Mouse (Mus musculus) forebrain, embryonic 12.5 days (tissue): ENCODE measurements around the gene Rsad2. TPM values are rescaled to one million over a fixed set of nuclear protein-coding genes. Genes with fewer than 3 reads are reported as not detected.

ENCODE experiments used
- ATAC-seq: fragments of 200-750 bp; cut with Nextera tagmentation; 2 replicates; pipeline ENCODE4 v1.8.0; 2017; ENCODE audit warnings: moderate TSS enrichment; ENCODE audit not compliant: low FRiP score
- H3K27ac ChIP-seq: fragments of 300-500 bp; sonication (generic); 2 replicates; pipeline ENCODE4 v1.5.1; 2016; ENCODE audit warnings: mild to moderate bottlenecking
- H3K27me3 ChIP-seq: fragments of 300-500 bp; sonication (generic); 2 replicates; pipeline ENCODE4 v1.6.1; 2016; ENCODE audit warnings: mild to moderate bottlenecking
- H3K36me3 ChIP-seq: fragments of 300-500 bp; sonication (generic); replicated peaks from 2 replicates; pipeline ENCODE4 v1.6.1; 2016; ENCODE audit warnings: mild to moderate bottlenecking
- H3K4me1 ChIP-seq: fragments of 300-500 bp; sonication (generic); 2 replicates; pipeline ENCODE4 v1.6.1; 2016
- H3K4me2 ChIP-seq: fragments of 300-500 bp; sonication (generic); 2 replicates; pipeline ENCODE4 v1.6.1; 2016; ENCODE audit warnings: mild to moderate bottlenecking, moderate library complexity
- H3K4me3 ChIP-seq: fragments of 300-500 bp; sonication (generic); replicated peaks from 2 replicates; pipeline ENCODE4 v1.5.1; 2016; ENCODE audit warnings: mild to moderate bottlenecking
- H3K9ac ChIP-seq: fragments of 300-500 bp; sonication (generic); 2 replicates; pipeline ENCODE4 v1.6.1; 2016; ENCODE audit warnings: mild to moderate bottlenecking
- H3K9me3 ChIP-seq: fragments of 300-500 bp; sonication (generic); 2 replicates; pipeline ENCODE4 v1.6.1; 2016
- WGBS: fragments of 180-500 bp; shearing (Covaris S2); methylation state at CpG from one replicate; pipeline ENCODE4 v1.1.7; 2016; 5-methylcytosine and 5-hydroxymethylcytosine counted together
- polyA plus RNA-seq: library from polyadenylated mRNA; unstranded; fragments of >200 nt; fragmentation: Nextera tagmentation; extraction: Ambion mirVana; gene quantifications from 2 replicates; pipeline ENCODE4 v1.2.1, GENCODE M21; 2016

Rsad2 gene
- polyA plus RNA-seq, 1 experiment from 2014 or later = 0.79 TPM

GRCm38 (mm10) chr12:26410443-26410842 is 45.8 kb downstream of the Rsad2 start:
- Histone ChIP-seq H3K4me3 (no peak overlapping the region), H3K36me3 (0 out of 2 replicates have a peak, but pooled peaks cover 14% of the 10 kb centered on the region), H3K27me3 (no peaks in the 10 kb centered on the region), H3K27ac (no peak overlapping the region), H3K4me2 (no peak overlapping the region), H3K9me3 (no peaks in the 10 kb centered on the region), H3K4me1 (peaks cover 44% of the 10 kb centered on the region), H3K9ac (no peak overlapping the region)
- 87% methylated on average over 3 of the region's 3 CpGs for WGBS
- no peak for ATAC-seq

- Histone ChIP-seq H3K27me3 (no peaks in the 10 kb centered on the region), H3K4me3 (no peak overlapping the region), H3K4me2 (no peak overlapping the region), H3K9ac (no peak overlapping the region), H3K36me3 (peaks cover 28% of the 10 kb centered on the region), H3K9me3 (no peaks in the 10 kb centered on the region), H3K27ac (no peak overlapping the region), H3K4me1 (peaks cover 46% of the 10 kb centered on the region)
- no peak for ATAC-seq
- 73% methylated on average over 9 of the region's 9 CpGs for WGBS
Measured at GRCm38 (mm10) chr12:26408707-26409106, 47.5 kb downstream of the Rsad2 start.

- peaks cover 24% of the 10 kb centered on the region for H3K4me1 ChIP-seq
- no peak for ATAC-seq
- WGBS = 93% methylated on average over 11 of the region's 11 CpGs
- no peak overlapping the region for H3K4me2 ChIP-seq
- no peak overlapping the region for H3K4me3 ChIP-seq
- no peak overlapping the region for H3K27ac ChIP-seq
- no peaks in the 10 kb centered on the region for H3K9me3 ChIP-seq
- peaks cover 39% of the 10 kb centered on the region for H3K36me3 ChIP-seq
- no peaks in the 10 kb centered on the region for H3K27me3 ChIP-seq
- no peak overlapping the region for H3K9ac ChIP-seq
Measured at GRCm38 (mm10) chr12:26404781-26405702, 51.2 kb downstream of the Rsad2 start.

GRCm38 (mm10) chr12:26403372-26404125 is 52.7 kb downstream of the Rsad2 start:
- H3K9ac ChIP-seq = no peak overlapping the region
- 87% methylated on average over 16 of the region's 16 CpGs for WGBS

GRCm38 (mm10) chr12:26401696-26402470 is 54.4 kb downstream of the Rsad2 start:
- WGBS = 86% methylated on average over 10 of the region's 10 CpGs
- Histone ChIP-seq H3K9ac (no peak overlapping the region), H3K4me3 (no peak overlapping the region), H3K9me3 (no peaks in the 10 kb centered on the region), H3K27ac (no peak overlapping the region), H3K4me1 (peaks cover 15% of the 10 kb centered on the region), H3K36me3 (peaks cover 25% of the 10 kb centered on the region), H3K27me3 (no peaks in the 10 kb centered on the region), H3K4me2 (no peak overlapping the region)
- ATAC-seq = no peak

More at GRCm38 (mm10) chr12:26403372-26404125, 52.7 kb downstream of the Rsad2 start:
- ATAC-seq = no peak
- Histone ChIP-seq H3K27ac (no peak overlapping the region), H3K9me3 (no peaks in the 10 kb centered on the region), H3K27me3 (no peaks in the 10 kb centered on the region), H3K4me3 (no peak overlapping the region), H3K4me2 (no peak overlapping the region), H3K4me1 (peaks cover 17% of the 10 kb centered on the region), H3K36me3 (peaks cover 27% of the 10 kb centered on the region)

- ATAC-seq = no peak
- WGBS = 93% methylated on average over 1 of the region's 1 CpGs
- peaks cover 13% of the 10 kb centered on the region for H3K4me1 ChIP-seq
- no peak overlapping the region for H3K4me3 ChIP-seq
- H3K36me3 ChIP-seq = peaks cover 25% of the 10 kb centered on the region
- no peak overlapping the region for H3K4me2 ChIP-seq
- no peaks in the 10 kb centered on the region for H3K9me3 ChIP-seq
- H3K9ac ChIP-seq = no peak overlapping the region
- H3K27ac ChIP-seq = no peak overlapping the region
- no peaks in the 10 kb centered on the region for H3K27me3 ChIP-seq
Measured at GRCm38 (mm10) chr12:26401254-26401653, 55.0 kb downstream of the Rsad2 start.

- Histone ChIP-seq H3K4me1 (peaks cover 9% of the 10 kb centered on the region; the same call in 1 of the 2 replicates), H3K36me3 (peaks cover 25% of the 10 kb centered on the region), H3K9ac (no peak overlapping the region), H3K9me3 (no peaks in the 10 kb centered on the region), H3K27me3 (no peaks in the 10 kb centered on the region), H3K4me2 (no peak overlapping the region), H3K4me3 (no peak overlapping the region), H3K27ac (no peak overlapping the region)
- no peak for ATAC-seq
- WGBS = 100% methylated on average over 1 of the region's 1 CpGs
Measured at GRCm38 (mm10) chr12:26400762-26401161, 55.5 kb downstream of the Rsad2 start.

GRCm38 (mm10) chr12:26399391-26399790 is 56.9 kb downstream of the Rsad2 start:
- ATAC-seq = no peak
- Histone ChIP-seq H3K9me3 (no peaks in the 10 kb centered on the region), H3K4me1 (peaks cover 13% of the 10 kb centered on the region), H3K9ac (no peak overlapping the region), H3K27ac (no peak overlapping the region), H3K27me3 (no peaks in the 10 kb centered on the region), H3K36me3 (peaks cover 16% of the 10 kb centered on the region), H3K4me3 (no peak overlapping the region), H3K4me2 (no peak overlapping the region)
- 91% methylated on average over 6 of the region's 6 CpGs for WGBS

- 70% methylated on average over 2 of the region's 2 CpGs for WGBS
- Histone ChIP-seq H3K9me3 (no peaks in the 10 kb centered on the region), H3K36me3 (peaks cover 10% of the 10 kb centered on the region), H3K27ac (no peak overlapping the region), H3K4me1 (peaks cover 18% of the 10 kb centered on the region), H3K4me3 (no peak overlapping the region), H3K9ac (no peak overlapping the region), H3K4me2 (no peak overlapping the region), H3K27me3 (no peaks in the 10 kb centered on the region)
- ATAC-seq = no peak
Measured at GRCm38 (mm10) chr12:26398597-26398996, 57.7 kb downstream of the Rsad2 start.

GRCm38 (mm10) chr12:26394485-26395470 is 61.5 kb downstream of the Rsad2 start:
- Histone ChIP-seq H3K27ac (peak overlapping the region; percentile 71), H3K9ac (no peak overlapping the region), H3K4me3 (no peak overlapping the region), H3K9me3 (no peaks in the 10 kb centered on the region), H3K36me3 (peaks cover 8% of the 10 kb centered on the region; the same call in 1 of the 2 replicates), H3K4me2 (peak overlapping the region; percentile 11; the same call in 1 of the 2 replicates), H3K4me1 (peaks cover 18% of the 10 kb centered on the region), H3K27me3 (no peaks in the 10 kb centered on the region)
- peak; percentile 75; the same call in 1 of the 2 replicates for ATAC-seq
- 37% methylated on average over 13 of the region's 13 CpGs for WGBS

GRCm38 (mm10) chr12:26393291-26393690 is 63.0 kb downstream of the Rsad2 start:
- WGBS = 88% methylated on average over 5 of the region's 5 CpGs
- H3K36me3 ChIP-seq = peaks cover 23% of the 10 kb centered on the region
- no peaks in the 10 kb centered on the region for H3K27me3 ChIP-seq
- H3K4me2 ChIP-seq = no peak overlapping the region
- H3K9me3 ChIP-seq = no peaks in the 10 kb centered on the region
- H3K4me1 ChIP-seq = peaks cover 18% of the 10 kb centered on the region
- no peak overlapping the region for H3K27ac ChIP-seq
- H3K4me3 ChIP-seq = no peak overlapping the region
- H3K9ac ChIP-seq = no peak overlapping the region
- no peak for ATAC-seq
